Mouse (Mus musculus): ENCODE measurements around the gene Bmt2.

DNA sequence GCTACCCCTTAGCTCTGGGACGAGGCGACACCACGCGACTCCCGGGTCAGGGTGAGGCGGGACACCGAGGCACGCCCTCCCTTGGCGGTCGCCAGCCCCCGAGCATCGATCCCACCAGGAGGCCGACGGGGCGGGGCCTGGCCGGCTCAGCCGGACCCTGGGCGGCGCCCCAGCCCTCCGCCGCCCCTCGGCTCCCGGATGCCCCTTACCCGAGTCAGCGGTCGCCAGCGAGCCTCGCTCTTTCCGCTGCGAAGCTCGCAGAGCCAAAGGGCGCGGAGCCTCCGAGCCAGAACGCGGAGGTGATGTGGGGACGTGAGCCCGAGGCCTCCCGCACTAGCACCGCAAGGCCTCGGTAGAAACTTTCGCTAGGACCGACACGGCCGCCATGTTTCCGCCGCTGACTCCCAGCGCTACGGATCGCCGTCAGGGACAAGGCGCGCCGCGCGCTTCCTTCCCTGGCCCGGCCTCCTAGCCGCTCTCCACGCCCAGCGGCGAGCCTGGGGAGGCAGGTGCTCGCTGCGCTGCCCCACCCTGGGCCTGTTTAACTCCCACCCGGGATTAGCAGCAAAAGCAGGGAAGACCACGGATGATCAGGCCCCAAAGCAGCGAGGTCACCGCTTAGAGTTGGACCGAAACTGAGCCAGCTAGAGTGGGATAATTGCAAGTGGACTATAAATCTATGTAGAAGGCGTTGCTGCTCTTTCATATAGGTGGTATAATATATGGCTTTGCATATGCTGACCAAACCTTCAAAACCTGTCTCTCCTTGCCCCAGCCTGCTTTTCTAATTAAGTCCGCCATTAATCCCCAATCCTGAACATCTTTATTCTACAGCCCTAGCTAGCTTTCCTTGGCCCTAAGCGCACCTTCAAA is 69.9 kb downstream of the Bmt2 start, which contains the start of gene Tmem168:
- TF ChIP-seq EP300 (IDR thresholded peaks at IDR 0.05) (no peak), CTCF (IDR thresholded peaks at IDR 0.05) (peak; percentile 26; the same call in 1 of the 2 replicates)

Measured in lung, postnatal 0 days (tissue).